Mouse (Mus musculus) lung, postnatal 0 days (tissue): ENCODE data around the gene Gabpb1. TPM values are rescaled to one million over a fixed set of nuclear protein-coding genes. Genes with fewer than 3 reads are reported as not detected.
A peak's percentile ranks its signal among the peaks of the same experiment; 100 is the strongest.

Experiments
- ATAC-seq: fragments of 200-750 bp; cut with Nextera tagmentation; 2 replicates; pipeline ENCODE4 v1.8.0; 2017; ENCODE audit warnings: moderate library complexity
- DNase-seq: peaks from one replicate; pipeline ENCODE4 v3.0.0-alpha.2; 2016; ENCODE audit warnings: low spot score
- H3K27ac ChIP-seq: fragments of 300-500 bp; sonication (generic); 2 replicates; pipeline ENCODE4 v1.5.1; 2014; ENCODE audit warnings: antibody characterized with exemption, mild to moderate bottlenecking, low read length, mixed read lengths
- H3K27me3 ChIP-seq: fragments of 300-500 bp; sonication (generic); replicated peaks from 2 replicates; pipeline ENCODE4 v1.6.1; 2014; ENCODE audit warnings: low read length, mixed read lengths; ENCODE audit not compliant: insufficient read depth
- H3K36me3 ChIP-seq: fragments of 300-500 bp; sonication (generic); 2 replicates; pipeline ENCODE4 v1.6.1; 2014; ENCODE audit warnings: low read length, mixed read lengths; ENCODE audit not compliant: insufficient read depth
- H3K4me1 ChIP-seq: fragments of 300-500 bp; sonication (generic); 2 replicates; pipeline ENCODE4 v1.6.1; 2014; ENCODE audit warnings: antibody characterized with exemption, low read depth, low read length, mixed read lengths; ENCODE audit not compliant: insufficient read depth
- H3K4me2 ChIP-seq: fragments of 300-500 bp; sonication (generic); replicated peaks from 2 replicates; pipeline ENCODE4 v1.6.1; 2014; ENCODE audit warnings: low read depth, mild to moderate bottlenecking, low read length, moderate library complexity, mixed read lengths
- H3K4me3 ChIP-seq: fragments of 300-500 bp; sonication (generic); 2 replicates; pipeline ENCODE4 v1.5.1; 2014; ENCODE audit warnings: low read depth, low read length
- H3K9ac ChIP-seq: fragments of 300-500 bp; sonication (generic); replicated peaks from 2 replicates; pipeline ENCODE4 v1.6.1; 2014; ENCODE audit warnings: low read depth, mild to moderate bottlenecking
- H3K9me3 ChIP-seq: fragments of 300-500 bp; sonication (generic); 2 replicates; pipeline ENCODE4 v1.6.1; 2016; ENCODE audit warnings: low read length, mixed read lengths
- CTCF ChIP-seq: IDR thresholded peaks from 2 replicates; pipeline ENCODE4 v1.5.1; 2016; ENCODE audit warnings: antibody characterized with exemption, mild to moderate bottlenecking
- EP300 ChIP-seq: IDR thresholded peaks from 2 replicates; pipeline ENCODE4 v1.6.1; 2016; ENCODE audit warnings: antibody characterized with exemption, mild to moderate bottlenecking, control low read depth
- WGBS: fragments of 180-500 bp; shearing (Covaris S2); extraction: QIAGEN DNeasy Blood & Tissue Kit; methylation state at CpG from one replicate; pipeline ENCODE4 v1.1.7; 2014; 5-methylcytosine and 5-hydroxymethylcytosine counted together
- polyA plus RNA-seq: library from polyadenylated mRNA; unstranded; fragments of >200 nt; fragmentation: Nextera tagmentation; extraction: Ambion mirVana; gene quantifications from 2 replicates; pipeline ENCODE4 v1.2.1, GENCODE M21; 2015

Gabpb1 gene
- polyA plus RNA-seq, 1 experiment from 2014 or later, result 24.5 TPM

DNA sequence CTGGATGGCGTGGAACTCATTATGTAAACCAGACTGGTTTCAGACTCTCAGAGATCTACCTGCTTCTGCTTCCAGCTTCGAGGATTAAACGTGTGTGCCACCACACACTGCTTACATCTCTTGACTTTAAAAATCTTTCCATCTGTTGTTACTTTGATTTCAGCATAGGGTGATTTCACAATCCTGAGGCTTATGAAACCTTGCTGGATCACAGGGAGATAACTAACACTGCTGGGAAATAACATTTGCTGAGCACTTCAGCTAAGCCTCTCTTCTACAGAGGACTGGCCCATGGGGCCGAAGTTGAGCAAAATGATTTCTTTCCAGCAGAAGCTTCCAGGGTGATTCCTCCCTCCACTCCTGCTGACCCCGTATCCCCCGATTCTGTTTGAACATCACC, 19.1 kb upstream of the Gabpb1 start:
- ATAC-seq, result peak; percentile 85
- WGBS, result 55% methylated on average over 6 of the region's 6 CpGs

DNA sequence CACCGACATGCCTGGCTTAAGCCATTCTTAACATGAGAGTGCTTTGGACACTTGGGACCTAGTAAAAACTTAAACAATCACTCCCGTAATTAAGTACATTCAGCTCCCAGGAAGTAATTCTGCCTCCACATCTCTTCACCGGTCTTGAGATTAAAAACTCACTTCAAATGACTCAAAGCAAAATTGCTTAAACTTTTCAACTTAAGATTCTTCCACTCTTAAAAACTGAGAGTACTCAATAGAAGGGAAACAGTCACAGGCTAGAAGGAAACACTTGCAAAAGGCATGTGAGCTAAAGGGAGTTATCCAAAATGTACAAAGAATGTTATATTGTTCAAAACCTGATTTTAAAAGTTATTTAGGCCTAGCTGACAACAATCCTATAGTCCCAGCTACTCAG, 15.2 kb upstream of the Gabpb1 start:
- Histone ChIP-seq H3K27me3 (no peaks in the 10 kb centered on the region), H3K4me2 (no peak overlapping the region), H3K9ac (no peak overlapping the region), H3K36me3 (no peaks in the 10 kb centered on the region), H3K9me3 (no peaks in the 10 kb centered on the region), H3K4me3 (no peak overlapping the region), H3K4me1 (no peaks in the 10 kb centered on the region), H3K27ac (peak overlapping the region; percentile 44; the same call in 1 of the 2 replicates)
- no peak for TF ChIP-seq CTCF
- TF ChIP-seq EP300, result peak; percentile 95
- DNase-seq (peak; percentile 88), ATAC-seq (peak; percentile 83)
- WGBS, result 55% methylated on average over 3 of the region's 3 CpGs

More for the DNA sequence above, 19.1 kb upstream of the Gabpb1 start:
- no peak overlapping the region for H3K4me3 ChIP-seq
- TF ChIP-seq CTCF (no peak), EP300 (peak; percentile 92)
- peak overlapping the region; percentile 75 for H3K27ac ChIP-seq
- H3K9me3 ChIP-seq, result no peaks in the 10 kb centered on the region
- DNase-seq, result peak; percentile 90
- H3K4me1 ChIP-seq, result no peaks in the 10 kb centered on the region
- no peak overlapping the region for H3K9ac ChIP-seq
- no peaks in the 10 kb centered on the region for H3K36me3 ChIP-seq
- no peaks in the 10 kb centered on the region for H3K27me3 ChIP-seq
- H3K4me2 ChIP-seq, result no peak overlapping the region

DNA sequence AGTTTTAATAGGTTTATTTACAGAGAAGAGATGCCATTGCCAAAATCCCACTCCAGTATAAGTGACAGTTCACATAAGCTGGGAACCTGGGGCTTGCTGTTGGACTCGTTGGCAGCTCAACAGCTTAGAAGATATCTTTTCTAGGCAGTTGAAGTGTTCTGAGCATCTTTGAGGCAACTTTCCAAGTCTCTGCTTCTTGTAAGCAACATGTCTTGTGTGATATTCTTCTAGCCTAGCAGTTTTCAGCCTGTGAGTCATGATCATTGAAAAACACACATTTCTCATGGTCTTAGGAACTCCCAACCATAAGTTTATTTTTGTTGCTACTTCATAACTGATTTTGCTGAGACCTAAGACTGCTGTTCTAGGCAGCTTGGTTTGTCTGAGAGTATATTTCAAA, 6.8 kb upstream of the Gabpb1 start:
- no peak for TF ChIP-seq EP300
- no peak for TF ChIP-seq CTCF
- DNase-seq, result peak; percentile 29
- Histone ChIP-seq H3K4me3 (no peak overlapping the region), H3K9ac (no peak overlapping the region), H3K27me3 (no peaks in the 10 kb centered on the region), H3K36me3 (no peaks in the 10 kb centered on the region), H3K9me3 (no peaks in the 10 kb centered on the region), H3K4me2 (no peak overlapping the region), H3K27ac (peak overlapping the region; percentile 59), H3K4me1 (no peaks in the 10 kb centered on the region)
- no peak for ATAC-seq
- WGBS, result 45% methylated on average over 1 of the region's 1 CpGs

DNA sequence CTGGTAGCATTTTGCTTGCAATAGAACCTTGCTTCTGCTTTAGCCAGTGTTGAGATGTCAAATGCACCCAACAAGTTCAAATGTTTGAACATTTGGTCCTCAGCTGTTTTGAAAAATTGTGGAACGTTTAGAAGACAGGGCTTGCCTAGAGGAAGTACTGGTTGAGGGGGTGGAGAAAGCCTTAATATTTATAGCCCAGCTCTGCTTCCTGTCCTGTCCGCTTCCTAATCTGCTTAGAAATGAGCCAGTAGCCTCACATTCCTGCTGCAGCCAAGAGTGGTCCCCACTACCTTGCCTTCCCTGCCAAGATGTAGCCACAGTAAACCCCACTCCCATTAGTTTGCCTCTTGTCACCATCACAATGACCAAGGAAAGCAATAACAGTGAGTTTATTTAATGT, 6.2 kb upstream of the Gabpb1 start:
- Histone ChIP-seq H3K9ac (no peak overlapping the region), H3K4me2 (no peak overlapping the region), H3K36me3 (no peaks in the 10 kb centered on the region), H3K27me3 (no peaks in the 10 kb centered on the region), H3K9me3 (no peaks in the 10 kb centered on the region), H3K27ac (peak overlapping the region; percentile 59), H3K4me3 (no peak overlapping the region), H3K4me1 (no peaks in the 10 kb centered on the region)
- ATAC-seq, result no peak
- DNase-seq, result peak; percentile 31
- 42% methylated on average over 2 of the region's 2 CpGs for WGBS
- no peak for TF ChIP-seq EP300
- no peak for TF ChIP-seq CTCF

DNA sequence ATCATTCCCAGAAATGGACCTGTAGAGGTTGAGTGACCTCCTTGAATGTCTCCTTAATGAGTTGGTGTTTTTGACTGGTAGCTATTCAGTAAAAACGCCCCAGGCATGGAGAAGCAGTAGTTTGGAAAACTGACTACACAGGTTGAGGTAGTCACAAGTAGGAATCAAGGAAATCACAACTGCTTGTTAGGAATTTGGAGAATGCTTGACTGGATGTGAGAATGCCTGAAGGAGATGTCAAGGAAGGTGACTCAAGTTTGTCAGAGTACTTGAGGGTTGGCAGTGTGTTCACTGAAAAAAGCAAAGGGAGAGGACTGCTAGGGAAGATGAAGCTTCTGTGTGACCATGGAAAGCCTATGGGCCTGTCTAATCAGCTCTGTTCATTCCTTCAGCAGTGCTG, 1.2 kb upstream of the Gabpb1 start:
- Histone ChIP-seq H3K27ac (no peak overlapping the region), H3K9me3 (no peaks in the 10 kb centered on the region), H3K4me2 (peak overlapping the region; percentile 81; the same call in 1 of the 2 replicates), H3K9ac (no peak overlapping the region), H3K4me3 (no peak overlapping the region), H3K27me3 (no peaks in the 10 kb centered on the region), H3K36me3 (no peaks in the 10 kb centered on the region), H3K4me1 (peaks cover 21% of the 10 kb centered on the region)
- ATAC-seq (peak; percentile 41), DNase-seq (peak; percentile 92)
- 53% methylated on average over 1 of the region's 1 CpGs for WGBS
- TF ChIP-seq EP300 (peak; percentile 89), CTCF (no peak)

DNA sequence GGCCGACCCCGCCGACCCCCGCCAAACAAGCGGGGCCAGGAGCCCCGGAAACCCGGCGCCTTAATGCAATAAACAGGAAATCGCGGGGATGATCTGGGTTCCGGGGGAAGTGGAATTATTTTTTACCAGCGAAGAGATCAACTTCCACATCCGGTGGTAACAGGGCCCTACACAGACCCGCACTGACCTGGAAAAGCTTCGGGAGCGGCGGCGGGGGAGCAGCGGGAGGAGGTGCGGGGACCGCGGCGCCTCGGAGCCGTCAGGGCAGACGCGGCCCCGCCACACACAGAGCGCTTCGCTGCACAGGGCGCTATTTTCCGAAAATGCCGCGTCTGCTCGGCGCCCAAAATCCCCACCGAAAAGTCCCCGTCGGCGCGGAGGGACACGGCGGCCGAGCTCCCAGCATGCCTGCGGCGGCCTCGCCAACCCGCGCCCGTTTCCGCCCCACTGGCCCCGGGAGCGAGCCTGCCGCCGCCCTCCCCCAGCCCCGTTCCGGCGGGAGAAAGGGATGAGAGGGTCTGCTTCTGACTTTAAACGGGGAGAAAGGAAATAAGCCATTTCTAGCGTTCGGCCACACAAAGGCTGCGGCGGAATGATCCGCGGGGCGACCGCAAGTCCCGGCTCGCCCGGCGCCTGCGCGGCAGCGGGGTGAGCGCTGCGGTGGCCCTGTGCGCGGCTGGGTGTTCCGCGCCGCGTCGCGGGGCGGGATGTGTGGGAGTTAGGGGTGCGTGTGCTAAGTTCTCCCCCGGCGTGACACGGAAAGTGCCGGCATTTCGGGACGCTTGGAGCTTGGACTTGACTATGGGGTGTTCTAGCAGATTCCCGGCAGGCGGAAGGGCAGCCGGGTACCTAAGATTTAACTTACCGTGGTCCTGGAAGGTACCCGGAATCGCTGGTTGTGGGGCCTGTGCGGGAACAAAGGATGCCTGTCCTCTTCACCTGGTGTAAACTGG, 692 bp downstream of the Gabpb1 start:
- Histone ChIP-seq H3K9me3 (no peaks in the 10 kb centered on the region), H3K27ac (peak overlapping the region; percentile 100), H3K4me3 (peak overlapping the region; percentile 100), H3K4me2 (peak overlapping the region; percentile 81), H3K36me3 (no peaks in the 10 kb centered on the region), H3K27me3 (no peaks in the 10 kb centered on the region), H3K9ac (peak overlapping the region; percentile 99), H3K4me1 (peaks cover 21% of the 10 kb centered on the region)
- DNase-seq (peak; percentile 96), ATAC-seq (peak; percentile 89)
- WGBS, result under 1% methylated on average over 96 of the region's 99 CpGs
- peak; percentile 38 for TF ChIP-seq EP300
- no peak for TF ChIP-seq CTCF
